Mouse (Mus musculus) adrenal gland, adult 8-10 months (tissue): ENCODE measurements around the gene Lzic. TPM values are rescaled to one million over a fixed set of nuclear protein-coding genes. Genes with fewer than 3 reads are reported as not detected.
"Not testable (repeated sequence)": the region's sequence is repeated elsewhere in the genome, so short reads cannot be mapped to it uniquely, and the experiment has no call there.

Experiments used
- DNase-seq: peaks from one replicate; pipeline ENCODE4 v3.0.0; 2022
- total RNA-seq, 4 experiments: library from RNA; stranded (reverse); gene quantifications; 2 replicates each; pipeline ENCODE4 v1.2.4; 2022

The Lzic gene
- 10 to 100 TPM; 19.9 to 25.1 (median 24.1) TPM for total RNA-seq

GRCm38 (mm10) chr4:149485053-149485824 is at the start of gene Lzic, which contains the start of gene Nmnat1:
Gene Lzic (plus strand): TSS chr4:149485229.
Gene Nmnat1 (minus strand): TSS chr4:149485202.
- peak; percentile 92 for DNase-seq

GRCm38 (mm10) chr4:149440576-149440975 is 44.5 kb upstream of the Lzic start:
- no peak for DNase-seq

GRCm38 (mm10) chr4:149442436-149442835 is 42.6 kb upstream of the Lzic start:
- DNase-seq = no peak

GRCm38 (mm10) chr4:149444465-149444864 is 40.6 kb upstream of the Lzic start:
- DNase-seq = no peak

- DNase-seq = peak; percentile 88
These were observed 39.9 kb upstream of the Lzic start for GRCm38 (mm10) chr4:149444964-149445701.

GRCm38 (mm10) chr4:149445868-149446267 is 39.2 kb upstream of the Lzic start:
- no peak for DNase-seq

GRCm38 (mm10) chr4:149446309-149446708 is 38.7 kb upstream of the Lzic start:
- no peak for DNase-seq

GRCm38 (mm10) chr4:149450636-149451035 is 34.4 kb upstream of the Lzic start:
- no peak for DNase-seq

- no peak for DNase-seq
These were observed 31.4 kb upstream of the Lzic start for GRCm38 (mm10) chr4:149453656-149454055.

- DNase-seq = peak; percentile 31
These were observed 30.8 kb upstream of the Lzic start for GRCm38 (mm10) chr4:149454263-149454662.

GRCm38 (mm10) chr4:149454879-149455278 is 30.1 kb upstream of the Lzic start, which contains the start of gene Rbp7:
Gene Rbp7 (minus strand): TSS chr4:149454978.
- no peak for DNase-seq

GRCm38 (mm10) chr4:149457163-149457562 is 27.9 kb upstream of the Lzic start:
- not testable (repeated sequence) for DNase-seq

- peak; percentile 59 for DNase-seq
These were observed 27.1 kb upstream of the Lzic start for GRCm38 (mm10) chr4:149457831-149458430.

GRCm38 (mm10) chr4:149458526-149458925 is 26.5 kb upstream of the Lzic start:
- no peak for DNase-seq

GRCm38 (mm10) chr4:149459425-149459824 is 25.6 kb upstream of the Lzic start:
- no peak for DNase-seq

- DNase-seq = not testable (repeated sequence)
These were observed 24.6 kb upstream of the Lzic start for GRCm38 (mm10) chr4:149460475-149460874.

- no peak for DNase-seq
These were observed 23.3 kb upstream of the Lzic start for GRCm38 (mm10) chr4:149461579-149462304.

- no peak for DNase-seq
These were observed 22.6 kb upstream of the Lzic start for GRCm38 (mm10) chr4:149462305-149462971.

- no peak for DNase-seq
These were observed 21.5 kb upstream of the Lzic start for GRCm38 (mm10) chr4:149463435-149463950.

- no peak for DNase-seq
These were observed 15.5 kb upstream of the Lzic start for GRCm38 (mm10) chr4:149469557-149469956.

- no peak for DNase-seq
These were observed 9.9 kb upstream of the Lzic start for GRCm38 (mm10) chr4:149475096-149475495.

- no peak for DNase-seq
These were observed 8.0 kb upstream of the Lzic start, which contains the start of gene Tmem274 for GRCm38 (mm10) chr4:149477078-149477477. Gene Tmem274 (plus strand): TSS chr4:149477378.
